Mouse (Mus musculus): ENCODE measurements around the gene Cdkn2b.

Gene Cdkn2b

GRCm38 (mm10) chr4:89275811-89276584 is 34.8 kb downstream of the Cdkn2b start:
- TF ChIP-seq GATA4 (IDR thresholded peaks at IDR 0.05; ENCODE audit: insufficient replicate concordance, low read length), result no peak

GRCm38 (mm10) chr4:89274829-89275548 is 35.9 kb downstream of the Cdkn2b start:
- no peak for TF ChIP-seq GATA4 (IDR thresholded peaks at IDR 0.05; ENCODE audit: insufficient replicate concordance, low read length)

GRCm38 (mm10) chr4:89274006-89274405 is 36.8 kb downstream of the Cdkn2b start:
- no peak for TF ChIP-seq GATA4 (IDR thresholded peaks at IDR 0.05; ENCODE audit: insufficient replicate concordance, low read length)

GRCm38 (mm10) chr4:89273585-89273984 is 37.3 kb downstream of the Cdkn2b start:
- no peak for TF ChIP-seq GATA4 (IDR thresholded peaks at IDR 0.05; ENCODE audit: insufficient replicate concordance, low read length)

GRCm38 (mm10) chr4:89272961-89273540 is 37.8 kb downstream of the Cdkn2b start:
- no peak for TF ChIP-seq GATA4 (IDR thresholded peaks at IDR 0.05; ENCODE audit: insufficient replicate concordance, low read length)

GRCm38 (mm10) chr4:89272101-89272718 is 38.6 kb downstream of the Cdkn2b start:
- no peak for TF ChIP-seq GATA4 (IDR thresholded peaks at IDR 0.05; ENCODE audit: insufficient replicate concordance, low read length)

GRCm38 (mm10) chr4:89257768-89258167 is 53.1 kb downstream of the Cdkn2b start:
- TF ChIP-seq GATA4 (IDR thresholded peaks at IDR 0.05; ENCODE audit: insufficient replicate concordance, low read length), result no peak

Data from liver, adult (tissue).